Mouse (Mus musculus) myocyte (in vitro differentiated cells): ENCODE data around the gene Jazf1.

Experiments used
- MYOG ChIP-seq, 3 experiments: IDR thresholded peaks; one replicate each; pipeline ENCODE4 v1.6.1; 2011; ENCODE audit warnings: control low read depth in 2 of 3, low read depth in 2 of 3, mild to moderate bottlenecking in 2 of 3; ENCODE audit not compliant: insufficient read length in 2 of 3, control insufficient read depth in 1 of 3, insufficient read depth in 1 of 3
- POLR2A ChIP-seq: IDR thresholded peaks from one replicate; pipeline ENCODE4 v1.6.1; 2011; ENCODE audit warnings: low read depth, mild to moderate bottlenecking, control low read depth, moderate library complexity; ENCODE audit not compliant: insufficient read length
- USF1 ChIP-seq: IDR thresholded peaks from one replicate; pipeline ENCODE4 v1.6.1; 2011; ENCODE audit warnings: low read depth, mild to moderate bottlenecking, control low read depth, moderate library complexity

DNA sequence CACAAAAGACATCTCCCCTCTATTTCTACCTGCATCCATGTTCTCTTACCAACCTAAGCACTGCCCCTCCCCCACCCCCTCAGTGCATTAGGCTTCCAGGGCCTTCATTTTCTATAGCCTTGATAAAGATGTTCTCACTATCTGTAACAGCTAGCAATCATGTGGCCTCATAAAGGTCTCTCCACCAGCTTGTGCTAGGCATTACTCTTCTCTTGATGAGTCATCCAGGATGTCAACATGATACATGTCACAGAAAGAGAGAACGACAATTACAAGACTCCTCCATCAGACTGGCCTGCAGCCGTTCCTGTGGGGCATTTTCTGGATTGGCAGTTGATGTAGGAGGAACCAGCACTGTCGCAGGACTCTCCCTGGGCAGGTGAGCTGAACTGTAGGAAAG, 30.3 kb downstream of the Jazf1 start:
- TF ChIP-seq USF1 = no peak
- no peak for TF ChIP-seq POLR2A
- TF ChIP-seq MYOG (IDR thresholded peaks at IDR 0.05; ENCODE audit: control insufficient read depth in 1 of 3, insufficient read depth in 1 of 3, insufficient read length in 2 of 3, low read depth in 2 of 3) = no peak
